Mouse (Mus musculus) bone marrow macrophage, adult 2 months (primary cell): ENCODE results near the gene Cnksr2.

Experiments
- CTCF ChIP-seq: IDR thresholded peaks from 2 replicates; pipeline ENCODE4 v1.5.1; 2012; ENCODE audit warnings: low read depth, mild to moderate bottlenecking, low read length, moderate library complexity
- POLR2A ChIP-seq: IDR thresholded peaks from 2 replicates; pipeline ENCODE4 v1.6.1; 2012; ENCODE audit warnings: mild to moderate bottlenecking, low read depth, low read length, borderline replicate concordance

GRCm38 (mm10) chrX:157945121-157945520, 98.0 kb downstream of the Cnksr2 start:
- no peak for TF ChIP-seq POLR2A
- TF ChIP-seq CTCF, result no peak
